Mouse (Mus musculus) C2C12 (cell line): ENCODE measurements around the gene Gm21981. TPM values are rescaled to one million over a fixed set of nuclear protein-coding genes. Genes with fewer than 3 reads are reported as not detected.

Experiments used
- H3K27me3 ChIP-seq: one replicate; pipeline ENCODE4 v1.6.1; 2011; ENCODE audit not compliant: control insufficient read depth, insufficient read depth, insufficient read length
- H3K36me3 ChIP-seq: one replicate; pipeline ENCODE4 v1.6.1; 2011; ENCODE audit not compliant: control insufficient read depth, insufficient read depth
- H3K4me3 ChIP-seq: one replicate; pipeline ENCODE4 v1.5.1; 2011; ENCODE audit warnings: mild to moderate bottlenecking, control low read depth; ENCODE audit not compliant: poor library complexity, insufficient read depth, severe bottlenecking
- H3K79me2 ChIP-seq: one replicate; pipeline ENCODE4 v1.6.1; 2011; ENCODE audit not compliant: control insufficient read depth, insufficient read depth
- H3K79me3 ChIP-seq: one replicate; pipeline ENCODE4 v1.6.1; 2011; ENCODE audit warnings: low read depth, control low read depth
- H3ac ChIP-seq: one replicate; pipeline ENCODE3; 2011; ENCODE audit warnings: low read depth; ENCODE audit not compliant: control insufficient read depth, insufficient read length
- CEBPB ChIP-seq: IDR thresholded peaks from one replicate; pipeline ENCODE4 v1.6.1; 2011; ENCODE audit warnings: low read depth, mild to moderate bottlenecking, control low read depth, moderate library complexity
- CTCF ChIP-seq: IDR thresholded peaks from one replicate; pipeline ENCODE4 v1.5.1; 2011; ENCODE audit not compliant: control insufficient read depth, insufficient read depth, insufficient read length
- FOSL1 ChIP-seq: IDR thresholded peaks from one replicate; pipeline ENCODE4 v1.8.0; 2011; ENCODE audit warnings: mild to moderate bottlenecking, low read length; ENCODE audit not compliant: poor library complexity, insufficient read depth, severe bottlenecking
- MAX ChIP-seq: IDR thresholded peaks from one replicate; pipeline ENCODE4 v1.6.1; 2011; ENCODE audit warnings: mild to moderate bottlenecking, control low read depth
- MYOD1 ChIP-seq: IDR thresholded peaks from one replicate; pipeline ENCODE4 v1.6.1; 2011; ENCODE audit warnings: low read depth; ENCODE audit not compliant: control insufficient read depth, insufficient read length
- MYOG ChIP-seq: IDR thresholded peaks from one replicate; pipeline ENCODE4 v1.6.1; 2011; ENCODE audit not compliant: control insufficient read depth, insufficient read length; ENCODE audit errors: extremely low read depth
- USF1 ChIP-seq: IDR thresholded peaks from one replicate; pipeline ENCODE4 v1.6.1; 2011; ENCODE audit warnings: low read depth, mild to moderate bottlenecking, control low read depth, moderate library complexity
- polyA plus RNA-seq: library from polyadenylated mRNA; unstranded; fragments of >200 nt; fragmentation: generic; extraction: Trizol; gene quantifications from one replicate; pipeline ENCODE4 v1.2.1, GENCODE M21; 2012; ENCODE audit warnings: missing spikeins

Gm21981 gene
- polyA plus RNA-seq, 1 experiment: 1.3 TPM

DNA sequence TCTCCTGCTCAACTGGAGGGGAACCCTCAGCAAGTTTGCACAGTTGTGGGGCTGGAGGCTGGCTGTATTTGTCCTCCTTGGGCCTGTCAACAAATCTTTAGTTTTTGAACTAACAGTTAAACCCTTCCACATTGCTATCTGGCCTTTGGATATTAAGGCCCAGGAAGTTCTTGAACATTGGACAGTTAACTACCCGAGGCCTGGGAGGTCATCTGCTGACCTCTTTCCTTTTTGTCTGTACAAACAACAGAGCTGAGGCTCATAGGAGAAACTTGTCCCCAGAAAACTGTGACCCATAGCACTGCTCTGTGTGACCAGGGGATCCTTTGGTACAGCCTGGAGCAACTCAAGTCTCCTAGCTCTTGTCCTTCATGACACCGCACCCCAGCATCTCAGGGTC, 4.8 kb upstream of the Gm21981 start:
- H3K27me3 ChIP-seq: no peaks in the 10 kb centered on the region
- H3K36me3 ChIP-seq: no peaks in the 10 kb centered on the region
- no peaks in the 10 kb centered on the region for H3K79me3 ChIP-seq
- H3ac ChIP-seq: no peak overlapping the region
- H3K4me3 ChIP-seq: no peak overlapping the region
- H3K79me2 ChIP-seq: no peaks in the 10 kb centered on the region
- TF ChIP-seq MYOD1 (no peak), MYOG (no peak)

- no peaks in the 10 kb centered on the region for H3K79me3 ChIP-seq
- H3K4me3 ChIP-seq: no peak overlapping the region
- no peaks in the 10 kb centered on the region for H3K79me2 ChIP-seq
- no peaks in the 10 kb centered on the region for H3K36me3 ChIP-seq
- no peak overlapping the region for H3ac ChIP-seq
- H3K27me3 ChIP-seq: no peaks in the 10 kb centered on the region
- no peak for TF ChIP-seq MYOG
Measured at GRCm38 (mm10) chr17:47698156-47698555, 3.9 kb upstream of the Gm21981 start.

GRCm38 (mm10) chr17:47695337-47695710, 1.1 kb upstream of the Gm21981 start:
- no peak for TF ChIP-seq MYOG
- no peak for TF ChIP-seq MYOD1
- TF ChIP-seq CEBPB: no peak
- no peak for TF ChIP-seq CTCF
- TF ChIP-seq MAX: no peak
- TF ChIP-seq FOSL1: no peak
- no peak for TF ChIP-seq USF1
- Histone ChIP-seq H3K79me2 (no peaks in the 10 kb centered on the region), H3K27me3 (no peaks in the 10 kb centered on the region), H3K36me3 (no peaks in the 10 kb centered on the region), H3K4me3 (peak overlapping the region; percentile 40), H3K79me3 (no peaks in the 10 kb centered on the region), H3ac (peak overlapping the region; percentile 75)

DNA sequence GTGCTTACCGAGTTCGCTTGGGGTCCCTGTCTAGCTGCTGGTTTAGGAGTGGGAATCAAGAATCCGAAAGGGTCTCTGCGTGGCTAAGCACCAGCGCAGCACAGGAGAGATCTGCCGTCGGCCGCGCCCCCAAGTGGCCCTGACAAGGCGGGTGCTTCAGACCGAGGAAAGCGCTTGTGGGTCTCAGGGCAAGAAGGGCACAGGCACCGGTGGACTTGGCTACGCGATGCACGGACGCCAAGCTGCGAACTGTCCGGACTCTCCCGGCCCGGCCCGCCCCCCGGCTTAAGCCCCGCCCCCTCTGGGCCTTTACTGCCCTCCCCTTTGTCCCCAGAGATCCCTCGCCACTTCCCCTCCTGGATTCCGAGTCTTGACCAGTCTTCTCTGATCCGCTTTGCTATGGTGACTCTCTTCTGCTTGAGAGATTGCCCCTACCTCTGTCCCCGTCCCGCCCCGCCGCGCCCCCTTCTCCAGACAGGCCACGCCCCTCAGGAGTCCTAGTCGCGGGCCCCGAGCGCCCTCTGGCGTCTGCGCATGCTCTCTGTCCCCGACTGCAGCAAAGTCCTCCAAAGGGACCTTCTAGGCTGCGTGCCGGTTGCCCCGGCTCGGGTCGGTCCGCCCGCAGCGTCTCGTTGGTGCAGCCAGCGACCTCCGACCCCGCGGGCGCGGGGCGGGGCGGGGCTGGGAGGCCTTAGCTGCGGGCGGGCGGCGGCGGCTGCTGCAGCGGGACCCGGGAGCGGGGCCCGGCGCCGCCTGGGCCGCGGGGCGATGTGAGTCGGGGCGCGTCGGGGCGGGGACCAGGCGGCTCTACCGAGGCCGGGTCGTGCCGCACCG, 465 bp upstream of the Gm21981 start, which contains the start of gene Prickle4:
Prickle4 (minus strand) TSS at position 234 of the 834 bp plus-strand sequence.
- H3K4me3 ChIP-seq: peak within 1 kb of the TSS; percentile 40
- H3ac ChIP-seq: peak within 1 kb of the TSS; percentile 75
- TF ChIP-seq CTCF: peak; percentile 91
- TF ChIP-seq CEBPB: no peak
- H3K79me2 ChIP-seq: no peaks in the 10 kb centered on the region
- no peaks in the 10 kb centered on the region for H3K27me3 ChIP-seq
- no peaks in the 10 kb centered on the region for H3K79me3 ChIP-seq
- H3K36me3 ChIP-seq: no peaks in the 10 kb centered on the region

- peak overlapping the region; percentile 43 for H3ac ChIP-seq
- no peaks in the 10 kb centered on the region for H3K79me2 ChIP-seq
- H3K4me3 ChIP-seq: no peak overlapping the region
- H3K36me3 ChIP-seq: no peaks in the 10 kb centered on the region
- TF ChIP-seq CEBPB: no peak
- TF ChIP-seq MYOG: no peak
- TF ChIP-seq MAX: no peak
- TF ChIP-seq USF1: no peak
- no peak for TF ChIP-seq MYOD1
- TF ChIP-seq FOSL1: no peak
- no peaks in the 10 kb centered on the region for H3K79me3 ChIP-seq
- H3K27me3 ChIP-seq: no peaks in the 10 kb centered on the region
Measured at GRCm38 (mm10) chr17:47693671-47694441, 399 bp downstream of the Gm21981 start.

DNA sequence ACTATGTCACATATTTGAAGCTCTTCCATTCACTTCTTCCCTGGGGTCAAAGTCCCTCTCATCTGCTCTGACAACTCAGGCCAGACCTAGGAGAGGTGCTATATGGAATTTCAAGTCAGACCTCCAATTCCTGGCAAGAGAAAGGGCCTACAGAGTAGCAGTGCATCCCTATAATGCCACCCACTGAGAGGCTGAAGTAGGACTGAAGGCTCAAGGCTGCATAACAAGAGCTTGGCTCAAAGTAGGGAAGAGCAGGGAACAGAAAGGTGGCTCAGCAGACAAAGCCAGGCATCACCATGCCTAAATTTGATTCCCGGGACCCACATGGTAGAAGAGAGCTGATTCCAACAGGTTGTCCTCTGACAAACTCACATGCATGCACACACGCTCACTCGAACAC, 2.6 kb downstream of the Gm21981 start:
- no peak for TF ChIP-seq CEBPB
- TF ChIP-seq FOSL1: no peak
- no peak for TF ChIP-seq MYOG
- TF ChIP-seq MAX: no peak
- no peak for TF ChIP-seq MYOD1
- no peak for TF ChIP-seq CTCF
- TF ChIP-seq USF1: no peak
- H3ac ChIP-seq: no peak overlapping the region
- H3K36me3 ChIP-seq: peaks cover 3% of the 10 kb centered on the region
- H3K79me2 ChIP-seq: peaks cover 12% of the 10 kb centered on the region
- H3K4me3 ChIP-seq: no peak overlapping the region
- H3K79me3 ChIP-seq: peaks cover 11% of the 10 kb centered on the region
- H3K27me3 ChIP-seq: no peaks in the 10 kb centered on the region
